Mouse (Mus musculus): ENCODE measurements around the gene Vax1. TPM values are rescaled to one million over a fixed set of nuclear protein-coding genes. Genes with fewer than 3 reads are reported as not detected.

Gene Vax1
- not detected in 2 replicates for polyA plus RNA-seq (2015; fragmentation: Nextera tagmentation; extraction: Ambion mirVana)

DNA sequence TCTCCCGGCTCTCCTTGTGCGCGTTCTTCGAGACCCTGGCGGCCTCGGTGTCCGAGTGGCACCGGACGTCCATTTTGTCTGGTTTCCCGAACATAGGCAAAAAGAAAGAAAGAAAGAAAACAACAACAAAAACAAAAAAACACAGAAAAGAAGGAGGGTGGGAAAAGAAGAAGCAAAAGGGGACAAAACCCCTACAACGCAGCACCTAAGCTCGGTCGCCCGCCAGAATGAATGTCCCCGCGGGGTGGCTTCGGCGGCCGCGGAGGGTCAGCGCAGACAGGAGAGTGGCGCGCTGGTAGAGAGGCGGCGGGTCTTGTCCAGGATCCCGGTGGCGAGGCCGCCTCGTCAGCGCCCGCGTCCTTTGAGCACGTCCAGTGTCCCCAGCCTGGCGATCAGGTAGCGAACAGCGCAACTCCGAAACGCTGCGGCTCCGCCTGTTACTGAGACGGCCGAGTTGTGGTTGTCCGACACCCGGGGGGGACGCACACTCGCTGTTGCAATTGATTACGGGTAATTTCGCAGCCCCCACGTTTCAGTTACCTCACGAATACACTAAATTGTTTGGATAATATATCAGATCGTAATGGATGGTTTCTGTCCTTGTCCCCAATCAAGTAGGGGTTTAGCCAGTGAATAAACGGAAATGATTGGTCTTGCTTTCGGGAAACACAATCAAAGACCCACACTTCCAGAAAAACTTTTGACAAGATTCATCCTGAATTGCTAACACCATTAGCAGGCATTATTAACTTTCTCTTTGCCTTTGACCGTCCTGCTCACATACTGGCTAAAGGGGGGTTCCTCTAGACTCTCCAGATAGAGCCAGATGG is at the start of gene Vax1:
Vax1 (minus strand) TSS at position 121 of the 830 bp plus-strand sequence.

DNA sequence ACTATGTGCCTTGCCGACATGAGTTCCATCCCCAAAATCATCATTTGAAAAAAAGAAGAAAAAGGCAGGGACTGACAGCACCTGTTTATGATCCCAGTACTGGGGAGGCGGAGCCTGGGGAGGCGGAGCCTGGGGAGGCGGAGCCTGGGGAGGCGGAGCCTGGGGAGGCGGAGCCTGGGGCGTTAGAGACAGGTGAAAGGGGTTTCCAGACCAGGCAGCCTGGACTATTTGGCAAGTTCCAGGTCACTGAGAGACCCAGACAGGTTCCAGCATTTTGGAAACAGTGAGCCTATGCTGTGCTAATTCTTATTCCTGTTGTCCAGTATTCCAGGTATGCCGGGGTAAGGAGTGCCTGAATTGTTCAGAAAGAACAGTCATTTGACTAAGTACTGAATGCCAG is 49.1 kb upstream of the Vax1 start, which contains the start of gene Kcnk18:
Kcnk18 (plus strand) TSS at position 224 of the 400 bp plus-strand sequence.

Other genes starting within 250 kb of the Vax1 start
- gene Eno4, start 226.6 kb downstream of the Vax1 start, polyA plus RNA-seq (2015; fragmentation: Nextera tagmentation; extraction: Ambion mirVana): 1.2 and 2.0 TPM in 2 replicates
- gene Hspa12a, start 226.4 kb downstream of the Vax1 start, polyA plus RNA-seq (2015; fragmentation: Nextera tagmentation; extraction: Ambion mirVana): 55.4 and 63.2 TPM in 2 replicates
- gene Shtn1, start 94.0 kb downstream of the Vax1 start, polyA plus RNA-seq (2015; fragmentation: Nextera tagmentation; extraction: Ambion mirVana): 43.5 and 50.6 TPM in 2 replicates
- gene Kcnk18, start 49.2 kb upstream of the Vax1 start, polyA plus RNA-seq (2015; fragmentation: Nextera tagmentation; extraction: Ambion mirVana): 0.28 TPM in 1 of 2 replicates, not detected in the other
- 5.9 and 6.0 TPM in 2 replicates for gene Slc18a2, start 90.8 kb upstream of the Vax1 start, polyA plus RNA-seq (2015; fragmentation: Nextera tagmentation; extraction: Ambion mirVana)
- gene Rps12-ps3, start 152.2 kb upstream of the Vax1 start, polyA plus RNA-seq (2015; fragmentation: Nextera tagmentation; extraction: Ambion mirVana): 3.3 and 13.3 TPM in 2 replicates
- gene Pdzd8, start 175.7 kb upstream of the Vax1 start, polyA plus RNA-seq (2015; fragmentation: Nextera tagmentation; extraction: Ambion mirVana): 13.6 and 14.5 TPM in 2 replicates

Measured in neural tube, postnatal 0 days (tissue).